Mouse (Mus musculus) heart, embryonic 12.5 days (tissue): ENCODE data around the gene Mitf. TPM values are rescaled to one million over a fixed set of nuclear protein-coding genes. Genes with fewer than 3 reads are reported as not detected.

Experiments used
- ATAC-seq: fragments of 200-750 bp; cut with Nextera tagmentation; 2 replicates; pipeline ENCODE4 v1.8.0; 2017; ENCODE audit warnings: moderate TSS enrichment, moderate library complexity; ENCODE audit not compliant: insufficient number of reproducible peaks, low FRiP score
- H3K27ac ChIP-seq: fragments of 300-500 bp; sonication (generic); 2 replicates; pipeline ENCODE4 v1.5.1; 2016; ENCODE audit warnings: mild to moderate bottlenecking, moderate library complexity; ENCODE audit not compliant: poor library complexity, severe bottlenecking
- H3K27me3 ChIP-seq: fragments of 300-500 bp; sonication (generic); replicated peaks from 2 replicates; pipeline ENCODE4 v1.6.1; 2016; ENCODE audit warnings: mild to moderate bottlenecking, moderate library complexity
- H3K36me3 ChIP-seq: fragments of 300-500 bp; sonication (generic); 2 replicates; pipeline ENCODE4 v1.6.1; 2016; ENCODE audit warnings: mild to moderate bottlenecking, moderate library complexity
- H3K4me1 ChIP-seq: fragments of 300-500 bp; sonication (generic); replicated peaks from 2 replicates; pipeline ENCODE4 v1.6.1; 2016; ENCODE audit warnings: mild to moderate bottlenecking
- H3K4me2 ChIP-seq: fragments of 300-500 bp; sonication (generic); 2 replicates; pipeline ENCODE4 v1.6.1; 2016; ENCODE audit warnings: mild to moderate bottlenecking, moderate library complexity
- H3K4me3 ChIP-seq: fragments of 300-500 bp; sonication (generic); 2 replicates; pipeline ENCODE4 v1.5.1; 2016; ENCODE audit warnings: mild to moderate bottlenecking
- H3K9ac ChIP-seq: fragments of 300-500 bp; sonication (generic); 2 replicates; pipeline ENCODE4 v1.6.1; 2016; ENCODE audit warnings: mild to moderate bottlenecking, moderate library complexity
- H3K9me3 ChIP-seq: fragments of 300-500 bp; sonication (generic); replicated peaks from 2 replicates; pipeline ENCODE4 v1.6.1; 2016; ENCODE audit warnings: mild to moderate bottlenecking, moderate library complexity
- WGBS: fragments of 180-500 bp; shearing (Covaris S2); methylation state at CpG from one replicate; pipeline ENCODE4 v1.1.7; 2016; 5-methylcytosine and 5-hydroxymethylcytosine counted together
- polyA plus RNA-seq: library from polyadenylated mRNA; unstranded; fragments of >200 nt; fragmentation: Nextera tagmentation; extraction: Ambion mirVana; gene quantifications from 2 replicates; pipeline ENCODE4 v1.2.1, GENCODE M21; 2016

Mitf gene
- polyA plus RNA-seq, 1 experiment from 2014 or later, result 19.5 TPM

DNA sequence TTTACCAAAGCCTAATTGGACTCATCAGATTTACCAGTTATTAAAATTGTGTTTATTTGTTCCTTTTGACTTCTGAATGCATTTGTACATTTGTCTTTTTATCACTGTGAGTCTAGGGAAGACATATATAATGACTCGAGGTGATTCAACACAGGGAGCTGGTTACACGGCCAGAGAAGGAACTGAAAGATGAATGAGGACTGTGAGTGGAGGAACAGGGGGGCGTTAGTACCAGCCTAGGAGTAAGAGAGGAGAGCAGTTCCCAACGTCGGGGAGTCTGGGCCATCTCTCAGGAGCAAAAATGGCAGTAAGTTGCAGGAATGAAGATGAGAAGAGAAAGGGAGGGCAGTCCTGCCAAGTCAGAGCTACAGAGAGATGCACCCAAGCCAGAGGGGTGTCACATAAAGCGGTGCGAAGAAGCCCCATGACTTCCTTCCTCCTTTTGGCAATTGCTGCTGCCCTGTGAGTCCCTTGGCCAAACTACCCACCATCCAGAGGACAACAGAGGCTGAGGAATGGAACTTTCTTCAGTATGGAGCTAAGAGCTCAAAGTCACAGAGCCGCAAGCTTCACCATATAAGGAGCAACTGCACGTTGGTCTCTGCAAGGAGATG is 18.4 kb upstream of the Mitf start:
- no peak overlapping the region for H3K27ac ChIP-seq
- WGBS, result 69% methylated on average over 9 of the region's 9 CpGs
- H3K9me3 ChIP-seq, result no peaks in the 10 kb centered on the region
- no peak for ATAC-seq
- no peak overlapping the region for H3K4me3 ChIP-seq
- H3K4me1 ChIP-seq, result no peaks in the 10 kb centered on the region
- no peak overlapping the region for H3K4me2 ChIP-seq
- H3K9ac ChIP-seq, result no peak overlapping the region
- H3K36me3 ChIP-seq, result no peaks in the 10 kb centered on the region
- H3K27me3 ChIP-seq, result no peaks in the 10 kb centered on the region

GRCm38 (mm10) chr6:97789700-97790099 is 17.2 kb upstream of the Mitf start:
- H3K4me2 ChIP-seq, result no peak overlapping the region
- ATAC-seq, result no peak
- H3K4me1 ChIP-seq, result no peaks in the 10 kb centered on the region
- no peaks in the 10 kb centered on the region for H3K9me3 ChIP-seq
- H3K27ac ChIP-seq, result no peak overlapping the region
- H3K9ac ChIP-seq, result no peak overlapping the region
- 54% methylated on average over 7 of the region's 7 CpGs for WGBS
- no peak overlapping the region for H3K4me3 ChIP-seq
- no peaks in the 10 kb centered on the region for H3K27me3 ChIP-seq
- H3K36me3 ChIP-seq, result no peaks in the 10 kb centered on the region

DNA sequence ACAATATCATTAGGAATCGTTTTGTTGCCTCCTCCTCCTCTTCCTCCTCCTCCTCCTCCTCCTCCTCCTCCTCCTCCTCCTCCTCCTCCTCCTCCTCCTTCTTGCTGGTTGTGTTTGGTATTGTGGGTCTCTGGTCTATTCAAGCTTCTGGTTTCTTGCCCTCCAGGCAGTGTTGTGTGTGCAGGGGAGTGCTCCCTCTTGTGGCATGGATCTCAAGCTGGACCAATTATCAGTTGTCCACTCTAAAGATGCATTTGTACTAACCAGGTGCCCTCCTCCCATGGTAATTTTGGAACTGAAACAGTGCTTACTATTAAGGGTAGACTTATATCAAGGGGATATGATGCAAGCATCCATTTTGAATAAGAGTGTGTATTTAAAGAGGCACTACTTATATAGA is 14.7 kb upstream of the Mitf start:
- H3K36me3 ChIP-seq, result no peaks in the 10 kb centered on the region
- H3K9me3 ChIP-seq, result no peaks in the 10 kb centered on the region
- no peak overlapping the region for H3K9ac ChIP-seq
- ATAC-seq, result no peak
- H3K4me1 ChIP-seq, result no peaks in the 10 kb centered on the region
- no peaks in the 10 kb centered on the region for H3K27me3 ChIP-seq
- 95% methylated on average over 1 of the region's 1 CpGs for WGBS
- H3K4me2 ChIP-seq, result no peak overlapping the region
- H3K27ac ChIP-seq, result no peak overlapping the region
- H3K4me3 ChIP-seq, result no peak overlapping the region

- no peak overlapping the region for H3K9ac ChIP-seq
- no peak overlapping the region for H3K4me3 ChIP-seq
- no peak overlapping the region for H3K27ac ChIP-seq
- H3K4me1 ChIP-seq, result no peaks in the 10 kb centered on the region
- 46% methylated on average over 2 of the region's 2 CpGs for WGBS
- H3K9me3 ChIP-seq, result no peaks in the 10 kb centered on the region
- no peaks in the 10 kb centered on the region for H3K36me3 ChIP-seq
- no peaks in the 10 kb centered on the region for H3K27me3 ChIP-seq
- no peak overlapping the region for H3K4me2 ChIP-seq
- ATAC-seq, result no peak
Measured at GRCm38 (mm10) chr6:97795175-97795574, 11.7 kb upstream of the Mitf start.

DNA sequence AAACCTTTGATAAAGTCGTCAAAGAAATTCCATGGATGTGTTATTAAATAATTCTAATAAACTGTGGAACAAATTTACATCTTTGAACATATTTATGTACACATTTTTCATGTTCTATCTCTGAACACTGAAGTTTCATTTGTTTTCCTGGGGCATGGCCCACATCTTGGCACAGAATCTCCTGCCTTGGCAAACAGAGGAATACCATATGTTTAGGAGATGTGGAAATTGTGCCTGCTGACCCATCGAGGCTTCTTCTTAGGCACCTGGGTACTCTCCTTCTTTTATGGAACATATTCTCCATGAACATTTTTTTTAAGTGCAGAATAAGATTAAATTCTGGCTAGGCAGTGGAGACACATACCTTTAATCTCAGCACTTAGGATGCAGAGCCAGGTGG is 6.2 kb upstream of the Mitf start:
- 54% methylated on average over 2 of the region's 2 CpGs for WGBS
- no peak overlapping the region for H3K27ac ChIP-seq
- no peak for ATAC-seq
- H3K4me1 ChIP-seq, result no peaks in the 10 kb centered on the region
- no peaks in the 10 kb centered on the region for H3K36me3 ChIP-seq
- no peaks in the 10 kb centered on the region for H3K27me3 ChIP-seq
- no peak overlapping the region for H3K4me3 ChIP-seq
- H3K9me3 ChIP-seq, result no peaks in the 10 kb centered on the region
- H3K9ac ChIP-seq, result no peak overlapping the region
- H3K4me2 ChIP-seq, result no peak overlapping the region

DNA sequence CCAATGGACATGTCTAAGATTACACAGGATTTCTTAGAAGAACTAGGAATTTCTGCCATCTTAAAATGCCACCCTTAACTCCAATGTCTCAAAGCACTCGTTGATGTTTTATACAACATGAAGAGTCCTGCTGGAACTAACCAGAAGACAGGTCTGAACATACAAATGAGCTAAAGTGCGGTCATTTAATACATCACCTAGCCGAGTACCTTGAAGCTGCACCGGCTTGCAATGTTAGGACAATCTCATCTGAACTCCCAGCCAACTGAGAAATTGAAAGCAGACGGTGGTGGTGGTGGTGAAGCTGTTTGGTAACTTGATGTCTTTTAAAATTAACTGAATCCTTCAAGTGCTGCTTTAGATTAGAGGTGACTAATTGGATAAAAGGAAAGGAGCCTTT is 801 bp upstream of the Mitf start:
- no peak for ATAC-seq
- H3K4me2 ChIP-seq, result peak overlapping the region; percentile 92
- H3K27ac ChIP-seq, result no peak overlapping the region
- H3K4me3 ChIP-seq, result peak overlapping the region; percentile 73
- H3K9ac ChIP-seq, result peak overlapping the region; percentile 72
- no peaks in the 10 kb centered on the region for H3K9me3 ChIP-seq
- no peaks in the 10 kb centered on the region for H3K36me3 ChIP-seq
- H3K4me1 ChIP-seq, result peaks cover 27% of the 10 kb centered on the region
- WGBS, result 50% methylated on average over 5 of the region's 5 CpGs
- no peaks in the 10 kb centered on the region for H3K27me3 ChIP-seq

- WGBS, result 20% methylated on average over 4 of the region's 4 CpGs
- Histone ChIP-seq H3K9ac (no peak overlapping the region), H3K27ac (no peak overlapping the region), H3K9me3 (no peaks in the 10 kb centered on the region), H3K4me3 (no peak overlapping the region), H3K4me2 (no peak overlapping the region), H3K4me1 (peaks cover 35% of the 10 kb centered on the region), H3K36me3 (no peaks in the 10 kb centered on the region), H3K27me3 (no peaks in the 10 kb centered on the region)
- ATAC-seq, result no peak
Measured at GRCm38 (mm10) chr6:97814191-97814590, 7.3 kb downstream of the Mitf start.

DNA sequence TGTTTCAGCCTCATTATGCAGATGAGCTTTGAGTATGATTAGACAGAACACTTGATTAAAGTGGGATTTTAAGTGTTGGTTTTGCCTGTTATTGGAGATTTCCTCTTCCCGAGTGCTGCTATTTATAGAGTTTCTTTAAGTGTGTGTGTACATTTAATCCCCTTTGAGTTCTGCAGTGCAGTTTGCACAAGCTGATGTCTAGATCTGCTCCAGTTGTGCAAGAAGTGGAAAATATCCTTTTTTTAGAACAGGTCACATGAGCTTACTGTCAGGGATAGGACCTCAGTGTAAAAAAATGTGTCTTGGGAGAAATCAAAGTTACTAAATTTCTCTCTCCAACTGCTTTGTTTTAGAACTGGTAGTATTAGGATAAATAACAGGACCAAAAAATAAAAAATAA is 8.9 kb downstream of the Mitf start:
- Histone ChIP-seq H3K4me1 (peaks cover 33% of the 10 kb centered on the region), H3K27me3 (no peaks in the 10 kb centered on the region), H3K36me3 (no peaks in the 10 kb centered on the region), H3K27ac (no peak overlapping the region), H3K9me3 (no peaks in the 10 kb centered on the region), H3K4me3 (no peak overlapping the region), H3K4me2 (no peak overlapping the region), H3K9ac (no peak overlapping the region)
- WGBS, result 23% methylated on average over 1 of the region's 1 CpGs
- no peak for ATAC-seq

DNA sequence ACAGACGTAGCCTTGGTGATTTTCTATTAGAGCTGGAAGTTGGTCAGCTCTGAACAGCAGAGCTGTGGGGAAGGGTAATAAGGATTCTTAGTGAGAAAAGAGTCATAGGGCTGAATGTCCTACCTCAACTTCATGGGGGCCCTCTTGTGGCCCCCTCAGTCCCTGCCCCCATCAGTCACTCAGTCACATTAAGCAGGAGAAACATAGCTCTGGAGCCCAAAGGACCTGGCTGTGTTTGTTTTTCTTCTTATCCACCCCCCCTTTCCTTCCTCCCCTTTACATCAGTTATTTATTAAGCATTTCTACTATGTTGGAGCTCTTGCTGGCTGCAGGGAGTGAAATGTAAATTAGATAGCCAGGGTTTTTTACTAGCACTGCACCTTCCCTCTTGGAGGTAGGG is 10.0 kb downstream of the Mitf start:
- 69% methylated on average over 1 of the region's 1 CpGs for WGBS
- Histone ChIP-seq H3K36me3 (no peaks in the 10 kb centered on the region), H3K4me1 (peaks cover 34% of the 10 kb centered on the region), H3K27me3 (no peaks in the 10 kb centered on the region), H3K4me2 (no peak overlapping the region), H3K9me3 (no peaks in the 10 kb centered on the region), H3K9ac (no peak overlapping the region), H3K4me3 (no peak overlapping the region), H3K27ac (no peak overlapping the region)
- no peak for ATAC-seq

GRCm38 (mm10) chr6:97818128-97818527 is 11.3 kb downstream of the Mitf start:
- H3K4me3 ChIP-seq, result no peak overlapping the region
- peaks cover 34% of the 10 kb centered on the region for H3K4me1 ChIP-seq
- ATAC-seq, result peak; percentile 57; the same call in 1 of the 2 replicates
- WGBS, result 39% methylated on average over 6 of the region's 6 CpGs
- H3K4me2 ChIP-seq, result no peak overlapping the region
- H3K9ac ChIP-seq, result no peak overlapping the region
- no peaks in the 10 kb centered on the region for H3K27me3 ChIP-seq
- H3K36me3 ChIP-seq, result no peaks in the 10 kb centered on the region
- H3K27ac ChIP-seq, result no peak overlapping the region
- no peaks in the 10 kb centered on the region for H3K9me3 ChIP-seq

DNA sequence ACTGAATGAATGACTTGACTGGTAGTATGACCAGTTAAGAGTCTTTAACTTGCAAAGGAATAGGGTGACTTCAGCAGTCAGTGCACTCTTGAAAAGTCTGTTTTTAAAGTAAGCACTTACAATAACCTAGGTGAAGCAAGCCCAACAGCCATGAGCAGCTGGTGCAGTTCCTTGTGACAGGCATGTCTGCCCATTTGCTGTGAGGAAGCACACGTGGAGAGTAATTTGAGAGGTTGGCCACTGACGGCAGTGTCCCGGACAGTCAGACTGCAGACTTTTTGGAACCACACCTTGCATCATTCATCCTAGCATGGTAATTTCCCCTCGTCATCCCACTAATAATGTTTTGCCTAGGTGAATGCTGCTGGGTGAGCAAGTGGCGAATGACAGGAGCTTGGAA is 12.1 kb downstream of the Mitf start:
- H3K9ac ChIP-seq, result no peak overlapping the region
- no peak overlapping the region for H3K4me2 ChIP-seq
- peaks cover 33% of the 10 kb centered on the region for H3K4me1 ChIP-seq
- WGBS, result 71% methylated on average over 5 of the region's 5 CpGs
- H3K9me3 ChIP-seq, result no peaks in the 10 kb centered on the region
- no peak overlapping the region for H3K4me3 ChIP-seq
- ATAC-seq, result no peak
- H3K27me3 ChIP-seq, result no peaks in the 10 kb centered on the region
- H3K36me3 ChIP-seq, result no peaks in the 10 kb centered on the region
- no peak overlapping the region for H3K27ac ChIP-seq

DNA sequence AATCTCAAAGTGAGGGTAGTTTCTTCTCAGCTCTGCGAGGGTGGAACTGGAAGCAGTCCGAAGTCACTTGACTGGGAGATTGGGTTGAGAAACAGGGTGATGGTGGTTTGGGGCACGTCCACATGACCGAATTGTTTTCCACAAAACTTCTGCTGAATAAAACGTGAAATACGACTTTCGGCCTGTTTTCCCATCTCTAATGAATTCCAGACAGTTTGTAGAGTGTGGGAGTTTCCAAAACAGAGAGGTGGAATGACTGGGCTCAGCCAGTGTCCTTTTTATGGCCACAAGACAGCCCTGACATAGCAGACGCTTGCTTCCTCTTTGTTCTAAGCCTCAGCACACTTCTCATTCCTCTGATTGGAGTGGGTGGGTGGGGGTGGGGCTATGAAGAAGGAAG is 13.7 kb downstream of the Mitf start:
- Histone ChIP-seq H3K27ac (no peak overlapping the region), H3K27me3 (no peaks in the 10 kb centered on the region), H3K4me2 (no peak overlapping the region), H3K9ac (no peak overlapping the region), H3K36me3 (no peaks in the 10 kb centered on the region), H3K4me1 (peaks cover 20% of the 10 kb centered on the region), H3K9me3 (no peaks in the 10 kb centered on the region), H3K4me3 (no peak overlapping the region)
- WGBS, result 73% methylated on average over 8 of the region's 8 CpGs
- no peak for ATAC-seq
